Mouse (Mus musculus) midbrain, embryonic 15.5 days (tissue): Measurements from ENCODE around the gene Dis3l2. TPM values are rescaled to one million over a fixed set of nuclear protein-coding genes. Genes with fewer than 3 reads are reported as not detected.

Experiments used
- ATAC-seq: fragments of 200-750 bp; cut with Nextera tagmentation; replicated peaks from 2 replicates; pipeline ENCODE4 v1.8.0; 2017; ENCODE audit warnings: moderate TSS enrichment
- H3K27ac ChIP-seq: fragments of 300-500 bp; sonication (generic); 2 replicates; pipeline ENCODE4 v1.5.1; 2015; ENCODE audit warnings: mild to moderate bottlenecking, inconsistent platforms
- H3K27me3 ChIP-seq: fragments of 300-500 bp; sonication (generic); replicated peaks from 2 replicates; pipeline ENCODE4 v1.6.1; 2015; ENCODE audit warnings: inconsistent platforms
- H3K36me3 ChIP-seq: fragments of 300-500 bp; sonication (generic); replicated peaks from 2 replicates; pipeline ENCODE4 v1.6.1; 2015; ENCODE audit warnings: inconsistent platforms
- H3K4me1 ChIP-seq: fragments of 300-500 bp; sonication (generic); 2 replicates; pipeline ENCODE4 v1.6.1; 2015; ENCODE audit warnings: inconsistent platforms
- H3K4me2 ChIP-seq: fragments of 300-500 bp; sonication (generic); 2 replicates; pipeline ENCODE4 v1.6.1; 2015; ENCODE audit warnings: inconsistent platforms, mild to moderate bottlenecking, moderate library complexity
- H3K4me3 ChIP-seq: fragments of 300-500 bp; sonication (generic); 2 replicates; pipeline ENCODE4 v1.5.1; 2015; ENCODE audit warnings: mild to moderate bottlenecking, inconsistent platforms
- H3K9ac ChIP-seq: fragments of 300-500 bp; sonication (generic); 2 replicates; pipeline ENCODE4 v1.6.1; 2015; ENCODE audit warnings: mild to moderate bottlenecking, inconsistent platforms
- H3K9me3 ChIP-seq: fragments of 300-500 bp; sonication (generic); 2 replicates; pipeline ENCODE4 v1.6.1; 2016; ENCODE audit warnings: inconsistent platforms
- WGBS: fragments of 180-500 bp; shearing (Covaris S2); methylation state at CpG from one replicate; pipeline ENCODE4 v1.1.7; 2015; ENCODE audit warnings: mixed read lengths; 5-methylcytosine and 5-hydroxymethylcytosine counted together
- polyA plus RNA-seq: library from polyadenylated mRNA; unstranded; fragments of >200 nt; fragmentation: Nextera tagmentation; extraction: Ambion mirVana; gene quantifications from 2 replicates; pipeline ENCODE4 v1.2.1, GENCODE M21; 2015

Dis3l2 gene
- polyA plus RNA-seq, 1 experiment from 2014 or later = 44.3 TPM

- no peak overlapping the region for H3K4me2 ChIP-seq
- H3K4me1 ChIP-seq = no peaks in the 10 kb centered on the region
- no peak overlapping the region for H3K27ac ChIP-seq
- no peaks in the 10 kb centered on the region; the same call in 1 of the 2 replicates for H3K36me3 ChIP-seq
- H3K9me3 ChIP-seq = no peaks in the 10 kb centered on the region
- WGBS = 48% methylated on average over 1 of the region's 1 CpGs
- no peak for ATAC-seq
- no peak overlapping the region for H3K4me3 ChIP-seq
- no peak overlapping the region for H3K9ac ChIP-seq
- H3K27me3 ChIP-seq = no peaks in the 10 kb centered on the region
Measured at GRCm38 (mm10) chr1:86859371-86859770, 155.8 kb downstream of the Dis3l2 start.

DNA sequence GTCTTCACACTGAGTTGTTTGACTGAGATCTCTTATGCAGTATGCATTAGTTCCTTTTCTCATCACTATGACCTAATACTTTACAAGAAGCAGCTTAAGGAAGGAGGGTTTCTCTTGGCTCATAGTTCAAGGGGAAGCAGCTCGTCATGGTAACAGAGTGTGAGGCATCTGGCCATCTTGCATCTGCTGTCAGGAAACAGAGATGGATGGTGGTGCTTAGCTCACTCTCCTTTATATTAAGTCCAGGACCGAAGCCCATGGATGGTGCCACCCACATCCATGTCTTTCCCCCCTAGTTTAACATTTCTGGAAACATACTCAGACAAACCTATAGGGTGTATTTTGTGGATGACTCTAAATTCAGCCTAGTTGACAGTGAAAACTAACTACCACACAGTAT is 170.1 kb downstream of the Dis3l2 start:
- WGBS = 67% methylated on average over 2 of the region's 2 CpGs
- Histone ChIP-seq H3K9me3 (no peaks in the 10 kb centered on the region), H3K9ac (no peak overlapping the region), H3K4me1 (no peaks in the 10 kb centered on the region), H3K27ac (no peak overlapping the region), H3K36me3 (peaks cover 10% of the 10 kb centered on the region; the same call in 1 of the 2 replicates), H3K4me3 (no peak overlapping the region), H3K4me2 (no peak overlapping the region), H3K27me3 (no peaks in the 10 kb centered on the region)
- ATAC-seq = no peak

DNA sequence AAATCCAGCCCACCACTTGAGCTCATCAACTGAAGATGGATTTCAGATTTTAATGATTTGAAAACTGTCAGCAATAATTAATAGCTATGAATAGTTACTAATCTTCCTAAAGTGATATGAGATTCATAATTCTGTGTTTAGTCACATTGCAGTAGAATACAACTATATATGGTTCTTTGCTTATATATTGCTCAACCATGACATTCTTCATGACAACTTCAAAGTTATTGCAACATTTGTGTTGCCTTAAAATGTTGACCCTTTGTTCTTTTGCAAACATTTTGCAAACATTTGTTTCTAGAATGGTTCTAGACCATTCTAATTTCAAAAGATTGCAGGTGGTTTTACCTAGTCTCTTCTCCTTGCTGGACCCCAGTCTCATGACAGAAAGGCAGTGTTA is 175.1 kb downstream of the Dis3l2 start:
- no peaks in the 10 kb centered on the region for H3K27me3 ChIP-seq
- ATAC-seq = no peak
- H3K9me3 ChIP-seq = no peaks in the 10 kb centered on the region
- no peak overlapping the region for H3K4me3 ChIP-seq
- peaks cover 11% of the 10 kb centered on the region; the same call in 1 of the 2 replicates for H3K36me3 ChIP-seq
- no peak overlapping the region for H3K4me2 ChIP-seq
- no peak overlapping the region for H3K27ac ChIP-seq
- no peaks in the 10 kb centered on the region for H3K4me1 ChIP-seq
- no peak overlapping the region for H3K9ac ChIP-seq

GRCm38 (mm10) chr1:86879547-86879946 is 175.9 kb downstream of the Dis3l2 start:
- H3K27me3 ChIP-seq = no peaks in the 10 kb centered on the region
- H3K9me3 ChIP-seq = no peaks in the 10 kb centered on the region
- no peak for ATAC-seq
- H3K4me2 ChIP-seq = no peak overlapping the region
- H3K27ac ChIP-seq = no peak overlapping the region
- H3K9ac ChIP-seq = no peak overlapping the region
- H3K4me1 ChIP-seq = no peaks in the 10 kb centered on the region
- peaks cover 11% of the 10 kb centered on the region; the same call in 1 of the 2 replicates for H3K36me3 ChIP-seq
- no peak overlapping the region for H3K4me3 ChIP-seq
- WGBS = 97% methylated on average over 2 of the region's 2 CpGs

- ATAC-seq = no peak
- WGBS = 98% methylated on average over 1 of the region's 1 CpGs
- H3K27ac ChIP-seq = no peak overlapping the region
- H3K9ac ChIP-seq = no peak overlapping the region
- no peak overlapping the region for H3K4me2 ChIP-seq
- no peak overlapping the region for H3K4me3 ChIP-seq
- no peaks in the 10 kb centered on the region for H3K9me3 ChIP-seq
- H3K27me3 ChIP-seq = no peaks in the 10 kb centered on the region
- no peaks in the 10 kb centered on the region for H3K36me3 ChIP-seq
- no peaks in the 10 kb centered on the region for H3K4me1 ChIP-seq
Measured at GRCm38 (mm10) chr1:86887060-86887459, 183.5 kb downstream of the Dis3l2 start.

- H3K9ac ChIP-seq = no peak overlapping the region
- no peaks in the 10 kb centered on the region for H3K9me3 ChIP-seq
- H3K27me3 ChIP-seq = no peaks in the 10 kb centered on the region
- H3K36me3 ChIP-seq = no peaks in the 10 kb centered on the region
- no peaks in the 10 kb centered on the region for H3K4me1 ChIP-seq
- H3K4me2 ChIP-seq = no peak overlapping the region
- no peak overlapping the region for H3K27ac ChIP-seq
- 80% methylated on average over 2 of the region's 2 CpGs for WGBS
- ATAC-seq = no peak
- H3K4me3 ChIP-seq = no peak overlapping the region
Measured at GRCm38 (mm10) chr1:86912481-86912880, 208.9 kb downstream of the Dis3l2 start.

DNA sequence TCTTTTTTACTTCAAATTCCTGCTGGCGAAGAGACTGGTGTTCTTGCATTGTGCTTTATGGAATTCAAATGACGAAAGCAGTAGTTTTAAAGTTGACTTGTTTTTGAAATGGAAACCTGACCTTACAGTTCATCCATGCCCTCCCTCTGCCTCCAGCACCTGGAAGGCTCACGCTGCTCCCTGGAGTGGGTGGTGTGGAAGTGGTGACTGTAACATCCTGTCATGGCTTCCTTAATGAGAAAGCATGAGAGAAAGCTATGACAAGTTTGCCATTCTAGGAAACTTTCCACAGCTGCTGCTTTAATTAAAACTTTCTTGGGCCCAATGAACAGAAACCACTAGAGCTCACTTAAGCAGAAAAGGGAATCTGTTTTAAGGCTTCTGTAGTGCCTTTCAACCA is 210.3 kb downstream of the Dis3l2 start:
- 94% methylated on average over 3 of the region's 3 CpGs for WGBS
- no peak overlapping the region for H3K4me3 ChIP-seq
- no peak for ATAC-seq
- no peaks in the 10 kb centered on the region for H3K9me3 ChIP-seq
- H3K4me1 ChIP-seq = no peaks in the 10 kb centered on the region
- H3K36me3 ChIP-seq = no peaks in the 10 kb centered on the region
- H3K27ac ChIP-seq = no peak overlapping the region
- no peaks in the 10 kb centered on the region for H3K27me3 ChIP-seq
- no peak overlapping the region for H3K9ac ChIP-seq
- no peak overlapping the region for H3K4me2 ChIP-seq

GRCm38 (mm10) chr1:86914697-86915096 is 211.1 kb downstream of the Dis3l2 start:
- WGBS = 94% methylated on average over 2 of the region's 2 CpGs
- H3K4me1 ChIP-seq = no peaks in the 10 kb centered on the region
- H3K27me3 ChIP-seq = no peaks in the 10 kb centered on the region
- H3K4me2 ChIP-seq = no peak overlapping the region
- H3K9ac ChIP-seq = no peak overlapping the region
- H3K9me3 ChIP-seq = no peaks in the 10 kb centered on the region
- H3K36me3 ChIP-seq = no peaks in the 10 kb centered on the region
- no peak overlapping the region for H3K4me3 ChIP-seq
- ATAC-seq = no peak
- H3K27ac ChIP-seq = no peak overlapping the region

DNA sequence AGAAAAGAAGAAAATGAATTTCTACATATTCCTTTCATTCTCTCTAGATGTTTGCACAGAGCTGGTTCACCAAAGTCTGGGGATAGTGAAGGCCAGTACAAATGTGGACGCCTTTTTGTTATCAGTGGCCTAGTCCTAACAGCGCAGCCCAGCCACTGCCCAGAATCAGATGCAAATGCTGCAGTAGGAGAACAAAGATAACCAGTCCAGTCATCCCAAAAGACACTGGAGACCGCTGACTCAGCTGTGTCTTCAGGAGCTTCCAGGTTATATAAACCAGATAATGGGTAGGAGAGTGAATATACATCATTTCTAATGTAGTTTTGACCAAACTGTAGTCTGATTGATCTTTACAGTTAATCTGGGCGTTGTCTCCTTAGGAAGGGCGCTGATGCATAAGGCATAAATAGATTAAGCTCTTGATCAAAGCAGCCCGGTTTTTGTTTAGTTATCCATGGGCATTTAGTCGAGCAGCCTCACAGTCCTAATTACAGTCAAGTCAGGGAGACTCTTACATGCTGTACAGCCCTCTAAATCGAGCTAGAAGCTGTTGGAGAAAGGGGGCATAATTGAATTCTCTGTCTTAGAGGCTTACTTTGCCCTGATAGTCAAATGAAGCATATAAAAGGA is 212.9 kb downstream of the Dis3l2 start:
- no peaks in the 10 kb centered on the region for H3K27me3 ChIP-seq
- H3K4me3 ChIP-seq = no peak overlapping the region
- H3K27ac ChIP-seq = no peak overlapping the region
- no peaks in the 10 kb centered on the region for H3K4me1 ChIP-seq
- H3K36me3 ChIP-seq = no peaks in the 10 kb centered on the region
- no peak overlapping the region for H3K9ac ChIP-seq
- H3K4me2 ChIP-seq = no peak overlapping the region
- WGBS = 65% methylated on average over 8 of the region's 8 CpGs
- no peaks in the 10 kb centered on the region for H3K9me3 ChIP-seq
- no peak for ATAC-seq

GRCm38 (mm10) chr1:86925776-86926175 is 222.2 kb downstream of the Dis3l2 start:
- no peaks in the 10 kb centered on the region for H3K9me3 ChIP-seq
- WGBS = 74% methylated on average over 5 of the region's 5 CpGs
- no peak for ATAC-seq
- H3K27ac ChIP-seq = no peak overlapping the region
- no peaks in the 10 kb centered on the region for H3K27me3 ChIP-seq
- H3K4me1 ChIP-seq = no peaks in the 10 kb centered on the region
- no peak overlapping the region for H3K4me3 ChIP-seq
- no peaks in the 10 kb centered on the region for H3K36me3 ChIP-seq
- H3K4me2 ChIP-seq = no peak overlapping the region
- H3K9ac ChIP-seq = no peak overlapping the region

DNA sequence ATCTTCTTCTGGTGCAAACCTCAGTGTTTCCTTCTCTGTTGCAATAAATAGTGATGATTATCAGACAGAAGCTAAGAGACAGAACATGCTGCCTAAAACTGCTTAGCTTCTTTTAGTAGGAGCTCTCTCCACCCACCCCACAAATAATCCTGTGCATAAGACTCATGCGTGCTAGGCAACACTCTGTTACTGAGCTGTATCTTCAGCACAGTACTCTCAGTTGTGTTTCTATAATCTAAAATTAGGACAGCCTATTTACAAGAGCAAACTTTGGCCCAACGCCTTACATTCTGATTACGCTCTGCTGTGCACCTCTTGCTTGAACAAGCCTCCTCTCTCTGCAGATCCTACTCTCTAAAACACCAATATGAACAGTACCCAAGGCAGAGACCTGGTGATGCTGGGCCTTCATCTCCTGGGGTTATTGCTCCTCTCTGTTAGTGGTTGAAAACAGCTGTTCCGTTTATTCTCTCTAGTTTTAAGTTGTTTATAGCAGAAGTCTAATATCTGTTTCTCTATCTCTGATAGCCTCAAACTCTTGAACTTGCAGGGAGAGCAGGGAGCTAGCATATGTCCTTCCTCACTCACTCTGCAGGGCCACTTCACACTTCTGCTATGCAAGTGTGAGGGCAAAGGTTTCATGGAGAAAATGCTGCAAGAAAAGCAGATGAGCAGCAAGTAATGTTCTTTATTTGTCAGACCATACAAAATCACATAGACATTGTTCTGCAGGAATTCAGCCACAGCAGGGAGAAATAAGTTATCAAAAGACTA is 228.2 kb downstream of the Dis3l2 start:
- H3K27ac ChIP-seq = no peak overlapping the region
- WGBS = 98% methylated on average over 4 of the region's 4 CpGs
- H3K9ac ChIP-seq = no peak overlapping the region
- no peaks in the 10 kb centered on the region for H3K27me3 ChIP-seq
- H3K9me3 ChIP-seq = no peaks in the 10 kb centered on the region
- H3K36me3 ChIP-seq = 0 out of 2 replicates have a peak, but pooled peaks cover 4% of the 10 kb centered on the region
- H3K4me2 ChIP-seq = no peak overlapping the region
- H3K4me3 ChIP-seq = no peak overlapping the region
- ATAC-seq = no peak
- H3K4me1 ChIP-seq = no peaks in the 10 kb centered on the region

DNA sequence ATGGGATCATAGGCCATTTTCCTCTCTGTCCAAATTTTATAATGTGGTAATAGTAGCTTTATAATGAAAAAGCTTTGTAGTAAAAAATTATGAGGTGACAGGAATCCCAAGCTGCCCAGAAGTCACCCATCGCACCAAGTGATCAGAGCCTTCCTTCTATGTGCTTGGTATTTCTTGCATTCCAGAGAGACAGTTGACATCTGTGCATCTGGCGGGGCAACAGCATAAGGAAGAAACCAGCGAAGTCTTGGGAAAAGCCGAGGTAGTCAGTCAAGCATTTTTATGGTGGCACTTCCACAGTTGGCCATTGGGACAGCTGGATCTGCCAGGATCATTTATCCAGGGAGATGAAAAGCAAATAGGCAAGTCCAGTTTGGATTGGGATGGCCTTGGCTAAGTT is 229.2 kb downstream of the Dis3l2 start:
- WGBS = 93% methylated on average over 4 of the region's 4 CpGs
- H3K9ac ChIP-seq = no peak overlapping the region
- 0 out of 2 replicates have a peak, but pooled peaks cover 4% of the 10 kb centered on the region for H3K36me3 ChIP-seq
- no peak for ATAC-seq
- H3K4me2 ChIP-seq = no peak overlapping the region
- H3K4me1 ChIP-seq = no peaks in the 10 kb centered on the region
- H3K27me3 ChIP-seq = no peaks in the 10 kb centered on the region
- H3K27ac ChIP-seq = no peak overlapping the region
- H3K9me3 ChIP-seq = no peaks in the 10 kb centered on the region
- no peak overlapping the region for H3K4me3 ChIP-seq

DNA sequence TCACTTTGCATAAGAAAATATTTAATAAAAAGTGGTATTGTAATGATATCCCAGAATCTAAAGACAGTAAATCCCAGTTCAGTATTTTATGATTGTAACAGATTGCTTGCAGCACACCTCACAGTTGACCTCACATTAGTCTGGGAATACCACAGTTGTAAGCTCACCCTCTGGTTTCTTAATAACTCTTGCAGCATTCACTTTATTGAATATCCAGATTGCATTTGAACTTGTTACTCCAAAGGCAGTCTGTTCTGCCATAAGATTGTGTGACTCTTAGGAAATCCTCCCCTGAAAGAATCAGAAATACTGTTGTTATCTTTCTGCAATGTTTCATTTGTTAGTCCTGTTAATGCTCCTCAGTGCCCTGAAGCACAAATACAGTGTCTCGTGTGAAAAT is 230.0 kb downstream of the Dis3l2 start:
- no peak for ATAC-seq
- no peaks in the 10 kb centered on the region for H3K9me3 ChIP-seq
- H3K9ac ChIP-seq = no peak overlapping the region
- H3K4me1 ChIP-seq = no peaks in the 10 kb centered on the region
- no peak overlapping the region for H3K27ac ChIP-seq
- H3K4me2 ChIP-seq = no peak overlapping the region
- H3K4me3 ChIP-seq = no peak overlapping the region
- 0 out of 2 replicates have a peak, but pooled peaks cover 4% of the 10 kb centered on the region for H3K36me3 ChIP-seq
- WGBS = 85% methylated on average over 1 of the region's 1 CpGs
- H3K27me3 ChIP-seq = no peaks in the 10 kb centered on the region
